Comparison of ENCODE assay signal across 9 mouse cellular contexts in genomic region chr16:42947016-42947415, GRCm38 (mm10).
DNase-seq lines count a peak whose midpoint lies in the region; ATAC-seq lines count a peak whose summit lies in the region.
"Had no signal": no experiment of that assay in that cellular context is flagged by ENCODE, and none has a peak within 500 bp of the region (broad histone marks: within the 10 kb centered on the region; RNA-seq: fewer than 3 reads in every experiment).

No protein-coding gene starts in this region.

- DNase-seq in cerebellum, postnatal 10 days, result peak; percentile 14 to 19
- DNase-seq in cerebellum, adult 8-10 months, result no peak
- DNase-seq in kidney, postnatal 36 days, result peak; percentile 24 to 29
- DNase-seq in brain, embryonic 18.5 days (ENCODE audit: low read depth, low spot score), result peak; percentile 8
- DNase-seq in layer of hippocampus, postnatal 36 days, result peak; percentile 20 to 43

- no peak overlapping the region for H3K4me3 ChIP-seq in kidney, embryonic 14.5 days (ENCODE audit: low read length)
- H3K4me3 ChIP-seq: limb, embryonic 13.5 days had no signal

- WGBS in kidney, embryonic 14.5 days, result 65% methylated on average over 4 of the region's 4 CpGs

- no peaks in the 10 kb centered on the region for H3K36me3 ChIP-seq in kidney, embryonic 14.5 days (ENCODE audit: control insufficient read depth, insufficient read depth, low read length)
- H3K36me3 ChIP-seq: limb, embryonic 13.5 days had no signal

- H3K27me3 ChIP-seq in kidney, embryonic 14.5 days (ENCODE audit: control insufficient read depth, insufficient read depth, low read length), result no peaks in the 10 kb centered on the region
- H3K27me3 ChIP-seq: limb, embryonic 13.5 days had no signal

- H3K9me3 ChIP-seq in kidney, embryonic 14.5 days (ENCODE audit: control insufficient read depth, low read length), result no peaks in the 10 kb centered on the region
- H3K9me3 ChIP-seq: limb, embryonic 13.5 days had no signal

- no peak overlapping the region for H3K4me2 ChIP-seq in kidney, embryonic 14.5 days (replicated peaks; ENCODE audit: low read depth, low read length)
- H3K4me2 ChIP-seq: limb, embryonic 13.5 days had no signal

- H3K9ac ChIP-seq in kidney, embryonic 14.5 days (ENCODE audit: low read depth, low read length), result no peak overlapping the region
- H3K9ac ChIP-seq: limb, embryonic 13.5 days had no signal

- no peak overlapping the region for H3K27ac ChIP-seq in kidney, embryonic 14.5 days (ENCODE audit: low read depth, low read length)
- H3K27ac ChIP-seq: limb, embryonic 13.5 days had no signal

- no peaks in the 10 kb centered on the region for H3K4me1 ChIP-seq in kidney, embryonic 14.5 days (ENCODE audit: control insufficient read depth, insufficient read depth, low read length)
- H3K4me1 ChIP-seq: limb, embryonic 13.5 days had no signal

- ATAC-seq in kidney, embryonic 14.5 days (ENCODE audit: low FRiP score, low TSS enrichment), result no peak
- ATAC-seq in megakaryocyte progenitor cell, adult 5-6 weeks (replicated peaks; ENCODE audit: poor library complexity), result no peak
- no peak for ATAC-seq in inflammation-experienced regulatory T-cells, adult 6 months
